Mouse (Mus musculus) stomach, postnatal 0 days (tissue): ENCODE measurements at regions not wholly inside any gene's neighbourhood (a gene's known extent, or its start where the extent isn't known, plus 50 kb on each side); places are given as distances from the start of the nearest gene placed in this dataset.

Source experiments
- ATAC-seq: fragments of 200-750 bp; cut with Nextera tagmentation; 2 replicates; pipeline ENCODE4 v1.8.0; 2017; ENCODE audit not compliant: low FRiP score, low TSS enrichment
- DNase-seq: peaks from one replicate; pipeline ENCODE4 v3.0.0-alpha.2; 2016; ENCODE audit warnings: low spot score
- H3K27ac ChIP-seq: fragments of 300-500 bp; sonication (generic); replicated peaks from 2 replicates; pipeline ENCODE4 v1.5.1; 2014; ENCODE audit warnings: mild to moderate bottlenecking, control low read depth
- H3K27me3 ChIP-seq: fragments of 300-500 bp; sonication (generic); 2 replicates; pipeline ENCODE4 v1.6.1; 2014; ENCODE audit warnings: low read length; ENCODE audit not compliant: control insufficient read depth, insufficient read depth
- H3K36me3 ChIP-seq: fragments of 300-500 bp; sonication (generic); 2 replicates; pipeline ENCODE4 v1.6.1; 2014; ENCODE audit warnings: low read length, mixed read lengths; ENCODE audit not compliant: control insufficient read depth, insufficient read depth
- H3K4me1 ChIP-seq: fragments of 300-500 bp; sonication (generic); replicated peaks from 2 replicates; pipeline ENCODE4 v1.6.1; 2014; ENCODE audit warnings: antibody characterized with exemption; ENCODE audit not compliant: control insufficient read depth, insufficient read depth
- H3K4me2 ChIP-seq: fragments of 300-500 bp; sonication (generic); replicated peaks from 2 replicates; pipeline ENCODE4 v1.6.1; 2014; ENCODE audit warnings: low read depth, mild to moderate bottlenecking, control low read depth, moderate library complexity
- H3K4me3 ChIP-seq: fragments of 300-500 bp; sonication (generic); 2 replicates; pipeline ENCODE4 v1.5.1; 2014; ENCODE audit warnings: low read depth, low read length, control low read depth
- H3K9ac ChIP-seq: fragments of 300-500 bp; sonication (generic); 2 replicates; pipeline ENCODE4 v1.6.1; 2014; ENCODE audit warnings: mild to moderate bottlenecking, low read length, control low read depth, mixed read lengths
- H3K9me3 ChIP-seq: fragments of 300-500 bp; sonication (generic); 2 replicates; pipeline ENCODE4 v1.6.1; 2016; ENCODE audit warnings: low read length; ENCODE audit not compliant: control insufficient read depth
- CTCF ChIP-seq: IDR thresholded peaks from 2 replicates; pipeline ENCODE4 v1.5.1; 2016; ENCODE audit warnings: antibody characterized with exemption, low read depth, mild to moderate bottlenecking, moderate library complexity
- EP300 ChIP-seq: optimal IDR thresholded peaks from 2 replicates; pipeline ENCODE3; 2016; ENCODE audit warnings: antibody characterized with exemption
- WGBS: fragments of 180-500 bp; shearing (Covaris S2); extraction: QIAGEN DNeasy Blood & Tissue Kit; methylation state at CpG from one replicate; pipeline ENCODE4 v1.1.7; 2014; 5-methylcytosine and 5-hydroxymethylcytosine counted together

DNA sequence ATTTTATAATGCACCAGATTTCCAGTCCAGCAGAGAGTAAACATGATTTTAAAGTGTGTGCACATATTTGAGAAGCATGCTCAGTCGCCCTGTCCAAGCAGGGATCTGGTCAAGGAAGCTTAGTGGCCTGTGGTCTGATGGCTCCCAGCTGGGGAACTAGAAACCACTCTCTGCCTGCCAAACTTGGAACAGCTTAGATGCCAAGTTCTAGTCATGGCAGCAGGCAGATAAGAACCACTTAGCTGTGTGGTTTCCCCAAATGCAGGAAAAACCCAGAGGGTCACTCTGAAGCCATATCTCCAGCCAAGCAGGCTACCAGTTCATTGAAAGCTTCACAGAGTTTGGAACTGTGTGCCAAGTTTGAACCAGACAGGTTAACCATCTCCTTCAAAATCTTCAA, 86.1 kb downstream of the Fam114a2 start:
- H3K4me3 ChIP-seq: no peak overlapping the region
- no peaks in the 10 kb centered on the region for H3K4me1 ChIP-seq
- DNase-seq (no peak), ATAC-seq (no peak)
- no peak overlapping the region for H3K9ac ChIP-seq
- no peaks in the 10 kb centered on the region for H3K9me3 ChIP-seq
- 29% methylated on average over 1 of the region's 1 CpGs for WGBS
- TF ChIP-seq EP300 (no peak), CTCF (no peak)
- H3K27ac ChIP-seq: no peak overlapping the region
- no peak overlapping the region for H3K4me2 ChIP-seq
- no peaks in the 10 kb centered on the region for H3K27me3 ChIP-seq
- H3K36me3 ChIP-seq: no peaks in the 10 kb centered on the region

- Histone ChIP-seq H3K36me3 (no peaks in the 10 kb centered on the region), H3K4me1 (no peaks in the 10 kb centered on the region), H3K27ac (no peak overlapping the region), H3K27me3 (no peaks in the 10 kb centered on the region), H3K4me2 (no peak overlapping the region), H3K9ac (no peak overlapping the region), H3K4me3 (no peak overlapping the region), H3K9me3 (no peaks in the 10 kb centered on the region)
- ATAC-seq (no peak), DNase-seq (no peak)
- TF ChIP-seq CTCF (peak; percentile 17; the same call in 1 of the 2 replicates), EP300 (no peak)
These were observed 86.5 kb downstream of the Fam114a2 start for GRCm38 (mm10) chr11:57431886-57432285.

- no peaks in the 10 kb centered on the region for H3K9me3 ChIP-seq
- H3K27ac ChIP-seq: no peak overlapping the region
- ATAC-seq: no peak
- peak; percentile 18 for DNase-seq
- no peak overlapping the region for H3K9ac ChIP-seq
- H3K4me3 ChIP-seq: no peak overlapping the region
- H3K27me3 ChIP-seq: no peaks in the 10 kb centered on the region
- H3K36me3 ChIP-seq: no peaks in the 10 kb centered on the region
- WGBS: 59% methylated on average over 12 of the region's 12 CpGs
- no peak overlapping the region for H3K4me2 ChIP-seq
- H3K4me1 ChIP-seq: no peaks in the 10 kb centered on the region
- TF ChIP-seq CTCF (peak; percentile 56), EP300 (no peak)
These were observed 92.2 kb downstream of the Fam114a2 start for GRCm38 (mm10) chr11:57426046-57426805.

- H3K9me3 ChIP-seq: no peaks in the 10 kb centered on the region
- H3K4me1 ChIP-seq: no peaks in the 10 kb centered on the region
- WGBS: 65% methylated on average over 6 of the region's 6 CpGs
- no peak overlapping the region for H3K9ac ChIP-seq
- no peak overlapping the region for H3K27ac ChIP-seq
- DNase-seq (no peak), ATAC-seq (no peak)
- H3K27me3 ChIP-seq: no peaks in the 10 kb centered on the region
- H3K36me3 ChIP-seq: no peaks in the 10 kb centered on the region
- TF ChIP-seq CTCF (no peak), EP300 (no peak)
- no peak overlapping the region for H3K4me2 ChIP-seq
- no peak overlapping the region for H3K4me3 ChIP-seq
These were observed 99.0 kb downstream of the Fam114a2 start for GRCm38 (mm10) chr11:57419416-57419815.

DNA sequence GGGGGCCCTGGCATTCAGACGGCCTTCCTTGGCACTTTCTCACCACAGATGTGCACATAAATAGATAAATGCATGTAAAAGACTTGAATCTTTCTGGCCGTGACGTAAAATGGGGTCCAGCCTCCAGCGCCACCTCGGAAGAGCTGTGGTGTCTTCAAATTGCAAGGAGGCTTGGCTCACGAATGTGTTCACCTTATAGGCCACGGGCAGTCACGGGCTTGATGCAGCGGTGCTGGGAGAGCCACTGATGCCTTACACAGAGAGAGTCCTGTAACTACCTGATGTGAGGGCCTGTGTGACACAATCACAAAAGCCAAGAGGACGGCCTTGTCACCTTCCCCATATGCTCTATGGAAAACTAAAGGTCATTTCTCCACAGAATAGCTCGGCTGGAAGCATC, 102.4 kb downstream of the Fam114a2 start:
- H3K9ac ChIP-seq: no peak overlapping the region

GRCm38 (mm10) chr11:57415167-57415566, 103.2 kb downstream of the Fam114a2 start:
- no peak overlapping the region for H3K4me3 ChIP-seq
- H3K4me2 ChIP-seq: no peak overlapping the region
- no peak for TF ChIP-seq CTCF
- TF ChIP-seq EP300: no peak
- no peaks in the 10 kb centered on the region for H3K4me1 ChIP-seq
- no peaks in the 10 kb centered on the region for H3K36me3 ChIP-seq
- ATAC-seq (no peak), DNase-seq (no peak)
- no peaks in the 10 kb centered on the region for H3K9me3 ChIP-seq
- no peak overlapping the region for H3K9ac ChIP-seq
- H3K27me3 ChIP-seq: no peaks in the 10 kb centered on the region
- 63% methylated on average over 5 of the region's 5 CpGs for WGBS
- no peak overlapping the region for H3K27ac ChIP-seq

More for the DNA sequence above, 102.4 kb downstream of the Fam114a2 start:
- 87% methylated on average over 11 of the region's 11 CpGs for WGBS
- Histone ChIP-seq H3K4me3 (no peak overlapping the region), H3K4me1 (no peaks in the 10 kb centered on the region), H3K27ac (no peak overlapping the region), H3K36me3 (no peaks in the 10 kb centered on the region), H3K9me3 (no peaks in the 10 kb centered on the region), H3K27me3 (no peaks in the 10 kb centered on the region), H3K4me2 (no peak overlapping the region)
- DNase-seq (no peak), ATAC-seq (no peak)
- no peak for TF ChIP-seq CTCF
- no peak for TF ChIP-seq EP300
